Mouse (Mus musculus): ENCODE data around the gene Vwa8. TPM values are rescaled to one million over a fixed set of nuclear protein-coding genes. Genes with fewer than 3 reads are reported as not detected.
"Not testable (repeated sequence)": the region's sequence is repeated elsewhere in the genome, so short reads cannot be mapped to it uniquely, and the experiment has no call there.

The Vwa8 gene
- total RNA-seq, 2 experiments from 2014 or later, result 129 to 144 TPM

GRCm38 (mm10) chr14:78987543-78987942, 138.7 kb downstream of the Vwa8 start:
- no peak for DNase-seq

- DNase-seq, result no peak
Measured at GRCm38 (mm10) chr14:78992456-78992855, 143.6 kb downstream of the Vwa8 start.

DNA sequence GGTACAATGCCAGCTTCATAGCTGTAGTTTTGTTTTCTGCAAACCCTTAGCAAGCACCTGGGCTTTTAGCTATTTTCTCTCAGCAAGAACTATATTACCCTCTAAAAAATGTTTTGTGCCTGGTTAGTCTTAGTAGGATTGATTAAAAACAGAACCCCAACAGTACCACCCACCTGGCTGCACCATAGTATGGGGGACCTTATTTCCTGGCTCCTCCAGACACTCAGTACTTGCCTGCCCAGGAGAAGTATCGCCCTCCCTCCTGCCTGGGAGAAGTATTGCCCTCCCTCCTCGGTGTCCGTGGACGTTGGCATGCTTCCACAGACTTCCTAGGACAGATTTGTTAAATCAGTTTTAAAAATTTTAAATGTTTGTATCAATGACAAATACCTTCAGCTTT, 144.7 kb downstream of the Vwa8 start:
- DNase-seq, result no peak

DNA sequence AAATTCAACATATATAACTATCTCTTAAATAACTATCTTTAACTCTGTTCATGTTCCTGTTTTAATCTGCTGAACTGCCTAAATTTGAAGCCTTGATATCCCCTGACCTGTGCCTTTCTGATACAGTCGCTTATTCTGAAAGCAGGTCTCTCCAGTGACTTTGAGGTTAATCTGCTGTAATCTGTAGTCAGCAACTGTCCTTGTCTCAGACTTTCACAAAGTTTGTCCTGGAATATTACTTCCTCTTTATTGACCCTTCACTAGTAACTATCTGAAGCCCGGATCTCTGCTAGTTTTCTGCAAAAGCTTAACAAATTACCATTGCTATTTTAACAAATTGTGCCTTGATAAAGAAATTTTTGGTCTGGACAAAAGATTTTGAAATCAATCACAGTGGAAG, 147.5 kb downstream of the Vwa8 start:
- DNase-seq, result no peak

- DNase-seq, result peak; percentile 44
Measured at GRCm38 (mm10) chr14:79003576-79003975, 154.7 kb downstream of the Vwa8 start.

DNA sequence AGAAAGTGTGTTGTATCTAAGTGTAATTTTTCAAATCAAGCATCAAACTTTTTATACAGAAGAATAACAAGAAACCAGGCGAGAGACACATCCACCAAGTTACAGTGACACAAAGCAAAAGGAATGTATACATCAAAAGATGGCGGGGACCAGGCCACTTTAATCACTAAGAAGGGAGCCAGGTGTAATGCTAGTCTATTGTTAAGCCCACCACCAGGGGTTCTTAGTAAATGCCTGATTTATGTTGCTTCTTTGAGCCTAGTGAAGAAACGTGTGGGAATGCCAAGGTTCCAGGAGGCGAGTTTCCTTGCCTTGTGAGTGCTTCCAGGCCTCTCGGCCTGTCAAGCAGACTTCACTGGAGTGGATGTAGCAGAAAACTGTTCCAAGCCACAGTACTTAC, 168.9 kb downstream of the Vwa8 start:
- DNase-seq, result not testable (repeated sequence)

DNA sequence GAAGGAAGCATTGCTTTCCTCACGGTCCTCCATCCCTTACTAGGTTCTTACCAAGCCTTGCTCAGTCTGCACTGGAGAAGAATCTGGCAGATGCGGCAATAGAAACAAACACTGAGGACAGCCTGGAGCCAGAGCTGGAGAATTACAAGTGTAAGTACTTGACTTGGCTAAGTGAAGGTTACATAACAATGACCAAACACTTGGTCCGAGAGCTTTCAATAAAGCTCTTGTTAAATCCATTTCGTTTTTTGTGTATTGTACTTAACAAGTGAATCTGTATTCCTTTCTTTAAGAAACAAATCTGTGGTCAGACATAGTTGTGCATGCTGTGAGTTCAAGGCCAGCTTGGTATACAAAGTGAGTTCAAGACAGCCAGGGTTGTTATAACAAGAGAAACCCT, 169.7 kb downstream of the Vwa8 start:
- DNase-seq, result no peak

DNA sequence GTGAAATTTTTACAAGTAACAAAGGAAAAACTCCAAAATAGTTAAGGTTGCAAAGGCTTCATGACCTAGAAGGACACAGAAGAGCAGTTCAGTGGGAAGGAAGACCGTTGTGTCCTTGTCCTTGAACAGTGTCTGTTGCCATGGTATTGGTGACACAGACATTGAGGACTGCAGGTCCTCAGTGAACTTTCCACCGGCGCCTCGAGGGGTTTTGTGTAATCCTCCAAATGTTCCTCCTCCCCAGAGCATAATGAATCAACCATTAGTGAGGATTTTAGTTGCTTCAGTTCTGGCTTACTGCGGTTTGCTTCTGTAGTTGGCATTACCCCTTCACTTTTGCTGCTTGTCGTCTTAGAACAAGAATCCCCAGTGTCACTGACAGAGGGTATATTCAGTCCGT, 172.9 kb downstream of the Vwa8 start:
- DNase-seq, result no peak

DNA sequence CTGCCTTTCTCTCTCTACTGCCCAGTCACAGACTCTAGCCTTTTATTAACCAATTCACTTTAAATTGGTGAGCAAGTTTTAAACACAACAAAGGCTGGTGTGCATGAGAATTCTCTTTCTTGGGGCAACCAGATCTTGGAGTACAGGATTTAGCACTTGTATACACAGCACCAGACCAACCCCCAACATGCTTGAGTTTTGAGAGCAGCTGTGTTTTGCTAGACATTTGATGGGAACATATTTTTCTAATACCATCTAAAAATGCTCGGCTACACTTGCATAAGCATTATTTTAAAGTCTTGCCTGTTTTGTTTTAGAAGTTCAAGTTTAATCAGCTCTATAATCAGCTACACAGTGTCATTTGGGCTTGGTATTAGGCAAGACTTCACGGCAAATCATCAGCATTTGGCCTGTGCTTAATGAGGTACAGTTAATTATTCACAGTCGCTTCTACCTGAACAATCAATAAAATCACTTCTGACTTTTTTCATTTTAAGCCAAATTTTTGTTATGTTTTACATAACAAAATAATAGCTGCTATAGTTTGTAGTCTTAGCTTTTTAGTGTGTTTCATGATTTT, 180.2 kb downstream of the Vwa8 start:
- DNase-seq, result no peak

DNA sequence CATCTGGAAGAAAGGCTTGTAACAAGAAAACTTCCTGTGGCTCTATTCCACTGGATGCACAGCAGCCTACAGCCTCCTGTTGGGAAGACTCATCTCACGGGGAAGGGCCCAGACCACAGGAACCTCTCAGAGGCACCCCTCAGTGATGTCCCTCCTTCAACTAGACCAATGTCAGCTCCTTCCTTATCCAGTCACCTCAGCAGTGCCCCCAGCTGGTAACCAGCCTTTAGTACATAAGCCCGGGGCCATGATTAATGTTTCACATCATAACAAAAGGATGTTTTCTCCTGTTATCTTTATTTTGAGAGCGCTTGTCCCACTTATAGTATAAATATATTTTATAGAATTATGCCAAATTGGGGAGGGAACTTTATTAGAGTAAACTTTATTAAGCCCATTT, 181.9 kb downstream of the Vwa8 start:
- no peak for DNase-seq

GRCm38 (mm10) chr14:79031230-79031740, 182.4 kb downstream of the Vwa8 start:
- no peak for DNase-seq

GRCm38 (mm10) chr14:79033396-79033795, 184.5 kb downstream of the Vwa8 start:
- no peak for DNase-seq

GRCm38 (mm10) chr14:79034511-79034913, 185.7 kb downstream of the Vwa8 start:
- no peak for DNase-seq

GRCm38 (mm10) chr14:79035575-79035974, 186.7 kb downstream of the Vwa8 start:
- no peak for DNase-seq

DNA sequence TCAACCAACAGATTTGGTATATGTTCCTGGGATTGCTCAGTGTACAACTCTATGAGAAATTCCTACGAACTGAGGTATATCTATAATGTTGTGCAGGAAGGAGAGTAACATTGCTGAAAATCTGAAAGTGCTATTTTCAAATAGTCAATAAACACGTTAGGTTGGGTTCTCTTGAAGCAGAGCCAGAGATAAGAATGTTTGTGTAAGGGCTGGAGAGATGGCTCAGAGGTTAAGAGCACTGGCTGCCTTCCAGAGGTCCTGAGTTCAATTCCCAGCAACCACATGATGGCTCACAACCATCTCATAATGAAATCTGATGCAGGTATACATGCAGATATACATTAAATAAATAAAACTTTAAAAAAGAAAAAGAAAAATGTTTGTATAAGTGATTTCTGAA, 198.3 kb downstream of the Vwa8 start:
- DNase-seq, result no peak

DNA sequence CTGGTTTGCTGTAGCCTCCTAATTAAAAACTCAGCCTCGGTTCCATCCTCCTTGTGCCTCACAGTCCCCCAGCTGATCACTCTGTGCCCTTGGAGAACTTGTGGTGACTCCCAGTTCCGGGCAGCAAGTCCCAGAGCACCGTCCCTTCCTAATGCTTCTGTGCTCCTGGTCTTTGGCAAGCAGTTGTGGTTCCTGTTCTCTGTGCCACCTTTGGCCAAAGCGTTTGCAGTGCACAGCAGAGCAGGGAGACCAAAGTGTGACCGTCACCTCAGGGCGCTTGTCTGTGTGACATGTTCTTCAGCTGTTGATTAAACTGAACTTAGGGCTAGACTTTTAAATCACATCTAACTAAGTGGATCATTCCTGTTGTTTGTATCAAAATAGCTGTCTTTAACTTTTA, 199.1 kb downstream of the Vwa8 start:
- DNase-seq, result no peak

GRCm38 (mm10) chr14:79049544-79049943, 200.7 kb downstream of the Vwa8 start:
- no peak for DNase-seq

DNA sequence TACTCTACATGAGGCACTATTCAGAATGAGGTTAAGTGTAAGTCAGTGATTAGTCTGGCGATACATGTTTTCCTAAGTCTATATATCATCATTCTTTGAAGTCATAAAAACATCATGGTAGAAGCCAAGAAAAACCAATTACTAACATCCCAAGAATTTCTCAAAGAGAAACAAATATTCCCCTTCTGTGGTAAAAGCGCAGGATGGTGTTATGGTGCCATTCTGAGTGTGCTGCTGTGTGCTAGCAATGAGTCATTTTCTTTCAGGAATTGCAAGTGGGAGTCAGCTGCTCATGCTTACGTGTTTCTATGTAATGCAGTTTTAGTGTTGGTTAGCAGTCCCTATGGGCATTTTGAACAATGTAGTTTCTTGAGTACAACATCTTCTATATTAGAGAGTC, 216.8 kb downstream of the Vwa8 start:
- no peak for DNase-seq

- DNase-seq, result no peak
Measured at GRCm38 (mm10) chr14:79069515-79069914, 220.7 kb downstream of the Vwa8 start.

DNA sequence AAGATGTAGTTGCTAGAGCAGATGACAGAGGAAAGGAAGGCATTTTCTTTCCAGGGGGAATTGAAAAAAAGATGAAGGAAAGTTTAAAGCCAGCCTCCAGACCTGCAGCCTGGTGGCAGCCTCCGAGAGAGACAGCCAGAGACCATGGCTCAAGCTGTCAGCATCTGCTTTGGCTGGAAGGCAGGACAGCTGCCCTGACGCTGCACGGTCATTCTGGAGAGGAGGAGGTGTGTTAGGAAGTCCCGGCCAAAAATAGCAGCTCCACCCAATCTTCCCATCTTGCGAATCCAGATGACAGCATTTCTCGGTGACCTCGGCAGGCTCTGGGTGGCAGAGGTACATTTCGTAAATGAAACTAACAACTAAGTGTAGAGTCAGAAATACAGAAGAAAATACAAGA, 225.9 kb downstream of the Vwa8 start:
- peak; percentile 38 for DNase-seq

- peak; percentile 21 for DNase-seq
Measured at GRCm38 (mm10) chr14:79076560-79077300, 227.9 kb downstream of the Vwa8 start.

DNA sequence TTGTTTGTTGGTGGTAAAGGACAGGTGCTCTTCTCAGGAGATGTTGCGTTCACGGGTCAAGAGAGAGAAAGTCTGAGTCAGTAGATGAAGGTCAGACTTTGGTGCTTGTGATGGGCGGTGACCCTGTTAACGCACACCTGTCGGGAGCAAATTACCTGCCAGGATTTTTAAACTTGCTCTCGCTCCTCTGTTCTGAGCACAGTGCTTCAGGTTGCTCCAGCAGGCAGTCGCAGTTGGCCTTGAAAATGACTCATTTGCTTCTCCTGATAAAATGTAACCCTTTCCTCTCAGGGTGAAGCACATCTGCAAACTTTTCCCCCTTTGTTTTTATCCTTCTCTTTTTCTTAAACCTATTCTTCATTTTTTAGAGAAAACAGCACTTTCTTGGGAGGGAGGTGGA, 234.7 kb downstream of the Vwa8 start:
- no peak for DNase-seq

GRCm38 (mm10) chr14:79086006-79086405, 237.2 kb downstream of the Vwa8 start:
- no peak for DNase-seq

DNA sequence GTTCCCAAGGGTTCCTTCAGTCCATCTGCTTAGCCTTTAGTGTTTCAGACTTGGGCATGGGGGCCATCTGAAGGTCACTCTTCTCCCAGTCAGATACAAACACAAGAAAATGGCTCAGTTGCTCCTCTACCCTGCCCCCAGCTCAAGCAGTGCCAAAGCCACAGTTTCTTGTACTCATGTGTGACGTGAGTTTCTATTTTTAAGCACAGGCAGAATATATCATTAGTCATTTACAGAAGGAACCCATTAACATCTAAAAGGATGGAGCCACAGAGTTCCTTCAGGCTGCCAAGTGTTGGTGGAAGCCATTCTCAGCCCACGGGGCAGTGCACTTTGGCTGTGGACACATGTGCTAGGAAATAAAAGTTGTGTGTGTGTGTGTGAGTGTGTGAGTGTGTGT, 240.6 kb downstream of the Vwa8 start:
- DNase-seq, result peak; percentile 65

Data from heart, postnatal 4 days (tissue).